In the genomic region with DNA sequence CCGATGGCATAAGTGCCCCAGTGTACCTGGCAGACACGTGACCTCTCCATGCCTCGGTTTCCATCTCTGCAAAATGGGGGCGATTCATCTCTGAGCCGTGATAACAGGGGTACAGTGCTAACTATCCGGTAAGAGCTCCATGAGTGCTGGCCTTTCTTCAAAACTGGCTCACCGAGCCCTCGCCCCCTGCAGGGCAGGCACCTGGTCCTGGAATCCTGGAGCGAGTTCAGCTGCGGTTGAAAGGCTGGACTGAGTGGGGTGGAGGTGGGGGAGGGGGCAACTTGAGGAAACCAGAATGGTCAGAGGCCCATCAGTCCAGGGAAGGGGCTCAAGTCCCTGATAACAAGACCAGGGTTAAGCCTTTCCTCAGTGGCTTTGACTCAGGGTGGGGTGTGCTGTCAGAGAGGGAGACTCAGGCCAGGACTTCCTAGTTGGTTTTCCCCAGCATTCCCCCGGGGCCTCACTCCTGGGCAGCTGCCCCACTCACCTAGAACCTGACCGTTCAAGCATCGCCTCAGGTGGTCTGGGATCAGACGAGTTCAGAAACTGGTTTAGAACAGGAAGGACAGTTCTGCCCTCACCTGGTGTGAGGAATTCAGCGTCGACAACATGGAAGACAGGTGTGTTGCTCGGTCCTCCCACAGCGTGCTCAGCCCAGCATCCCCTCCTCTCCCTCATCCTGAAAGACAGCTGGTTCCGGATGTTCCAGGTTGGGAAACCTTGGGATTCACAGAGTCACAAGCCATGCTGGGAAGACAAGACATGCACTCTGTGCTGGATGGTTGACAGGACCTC, we compare ENCODE assay signal across 9 mouse cellular contexts. TPM values are rescaled to one million over a fixed set of nuclear protein-coding genes. Genes with fewer than 3 reads are reported as not detected.
DNase-seq lines count a peak whose midpoint lies in the region; ATAC-seq and TF ChIP-seq lines count a peak whose summit lies in the region.
"Had no signal": no experiment of that assay in that cellular context is flagged by ENCODE, and none has a peak within 500 bp of the region (broad histone marks: within the 10 kb centered on the region; RNA-seq: fewer than 3 reads in every experiment).

No protein-coding gene starts in this region.

- peaks cover 30% of the 10 kb centered on the region for H3K4me1 ChIP-seq in megakaryocyte, embryonic 14.5 days
- H3K4me1 ChIP-seq in intestine, embryonic 16.5 days (ENCODE audit: control insufficient read depth, insufficient read depth, low read length), result peaks cover 2% of the 10 kb centered on the region; the same call in 1 of the 2 replicates
- 0 out of 2 replicates have a peak, but pooled peaks cover 7% of the 10 kb centered on the region for H3K4me1 ChIP-seq in stomach, embryonic 15.5 days

- intact Hi-C loops in gastrocnemius, adult 2 months (cut with DNase I), result no loop called here

- 24% methylated on average over 19 of the region's 19 CpGs for WGBS in intestine, embryonic 16.5 days
- 22% methylated on average over 19 of the region's 19 CpGs for WGBS in stomach, embryonic 15.5 days

- H3K4me3 ChIP-seq in megakaryocyte, embryonic 14.5 days (replicated peaks), result peak overlapping the region; percentile 83
- H3K4me3 ChIP-seq in intestine, embryonic 16.5 days (ENCODE audit: low read length), result peak overlapping the region; percentile 49
- peak overlapping the region; percentile 39 for H3K4me3 ChIP-seq in stomach, embryonic 15.5 days (replicated peaks)
- H3K4me3 ChIP-seq in gastrocnemius, adult 2 months, result no peak overlapping the region

- peak overlapping the region; percentile 92 for H3K4me2 ChIP-seq in intestine, embryonic 16.5 days (ENCODE audit: low read depth, low read length)
- peak overlapping the region; percentile 84 for H3K4me2 ChIP-seq in stomach, embryonic 15.5 days

- no peak for ATAC-seq in megakaryocyte, adult 5-6 weeks (ENCODE audit: poor library complexity, severe bottlenecking)
- ATAC-seq in intestine, embryonic 16.5 days, result no peak
- 0 out of 2 replicates have a peak, but pooled peaks have one; percentile 20 for ATAC-seq in stomach, embryonic 15.5 days (ENCODE audit: insufficient read depth, low FRiP score, low read depth)

- H3K27me3 ChIP-seq in megakaryocyte, embryonic 14.5 days (replicated peaks), result peaks cover 81% of the 10 kb centered on the region
- peaks cover 16% of the 10 kb centered on the region for H3K27me3 ChIP-seq in intestine, embryonic 16.5 days (replicated peaks; ENCODE audit: control insufficient read depth, insufficient read depth, low read length)
- peaks cover 21% of the 10 kb centered on the region for H3K27me3 ChIP-seq in stomach, embryonic 15.5 days (replicated peaks)

- DNase-seq in embryo, embryonic 9.5 days (ENCODE audit: extremely low spot score), result peak; percentile 24
- DNase-seq in embryo, embryonic 10.5 days (ENCODE audit: low spot score), result no peak
- no peak for DNase-seq in gastrocnemius, adult 2 months
- DNase-seq in layer of hippocampus, postnatal 25 days (ENCODE audit: extremely low spot score in 1 of 2, low spot score in 1 of 2), result no peak

- peak overlapping the region; percentile 46; the same call in 1 of the 2 replicates for H3K9ac ChIP-seq in intestine, embryonic 16.5 days (ENCODE audit: low read depth, low read length)
- no peak overlapping the region for H3K9ac ChIP-seq in stomach, embryonic 15.5 days

- no peak for TF ChIP-seq CTCF in gastrocnemius, adult 2 months (IDR thresholded peaks at IDR 0.05)

- no peak overlapping the region for H3K27ac ChIP-seq in intestine, embryonic 16.5 days (ENCODE audit: low read length)
- no peak overlapping the region for H3K27ac ChIP-seq in stomach, embryonic 15.5 days
- no peak overlapping the region for H3K27ac ChIP-seq in gastrocnemius, adult 2 months

- peaks cover 14% of the 10 kb centered on the region for H3K9me3 ChIP-seq in megakaryocyte, embryonic 14.5 days
- no peaks in the 10 kb centered on the region for H3K9me3 ChIP-seq in intestine, embryonic 16.5 days (ENCODE audit: control insufficient read depth, low read length)
- H3K9me3 ChIP-seq in stomach, embryonic 15.5 days, result no peaks in the 10 kb centered on the region

- no peaks in the 10 kb centered on the region for H3K36me3 ChIP-seq in megakaryocyte, embryonic 14.5 days (replicated peaks; ENCODE audit: low read length)
- no peaks in the 10 kb centered on the region for H3K36me3 ChIP-seq in intestine, embryonic 16.5 days (ENCODE audit: control insufficient read depth, insufficient read depth, low read length)
- H3K36me3 ChIP-seq in stomach, embryonic 15.5 days, result no peaks in the 10 kb centered on the region

RNA-seq across cellular contexts. Expression of gene Phactr3, which starts 1.0 kb away (rescaled TPM):
- polyA plus RNA-seq in megakaryocyte, embryonic 14.5 days (2012; ENCODE audit: insufficient read depth, low replicate concordance), result 1.2 and 2.3 TPM in 2 replicates
- 1.5 TPM in 1 of 2 replicates, not detected in the other for total RNA-seq in megakaryocyte, adult 5-6 weeks (2015)
- not detected in 2 replicates for total RNA-seq in megakaryocyte, adult 5-6 weeks (2017)
- polyA plus RNA-seq in intestine, embryonic 16.5 days (2015; fragmentation: Nextera tagmentation; extraction: Ambion mirVana), result 1.3 and 2.2 TPM in 2 replicates
- 2.3 and 2.8 TPM in 2 replicates for polyA plus RNA-seq in stomach, embryonic 15.5 days (2015; fragmentation: Nextera tagmentation; extraction: Ambion mirVana)
- under 1 TPM in 1 of 2 experiments, not detected in 1; 0.11 TPM for total RNA-seq in gastrocnemius, adult 2 months (2021)
- 100 to 1,000 TPM; 148 TPM for total RNA-seq in layer of hippocampus, postnatal 25 days (2021)
- total RNA-seq: hematopoietic stem cell, adult 5-6 weeks had no signal

RNA-seq across cellular contexts. Expression of gene Zfp931, which starts 41.5 kb away (rescaled TPM):
- polyA plus RNA-seq in megakaryocyte, embryonic 14.5 days (2012; ENCODE audit: insufficient read depth, low replicate concordance), result not detected in 2 replicates
- total RNA-seq in megakaryocyte, adult 5-6 weeks (2015), result 8.1 and 20.8 TPM in 2 replicates
- total RNA-seq in megakaryocyte, adult 5-6 weeks (2017), result 11.4 and 14.1 TPM in 2 replicates
- 15.1 and 16.2 TPM in 2 replicates for polyA plus RNA-seq in intestine, embryonic 16.5 days (2015; fragmentation: Nextera tagmentation; extraction: Ambion mirVana)
- 19.1 and 20.7 TPM in 2 replicates for polyA plus RNA-seq in stomach, embryonic 15.5 days (2015; fragmentation: Nextera tagmentation; extraction: Ambion mirVana)
- total RNA-seq in gastrocnemius, adult 2 months (2021), result 10 to 100 TPM in 1 of 2 experiments, 1 to 10 TPM in 1; 9.5 to 13.9 TPM
- 10 to 100 TPM; 26.5 to 27.4 TPM for total RNA-seq in layer of hippocampus, postnatal 25 days (2021)

Comparison
In these comparisons a context has a peak if more than half of its experiments do, and no peak if none do; other contexts are left out.
1. RNA of gene Phactr3, which starts 1.0 kb away (total RNA-seq): 148 TPM in layer of hippocampus, postnatal 25 days; 0.11 TPM in gastrocnemius, adult 2 months and 1.5 TPM in megakaryocyte, adult 5-6 weeks; every median in the first group is over 10 times any median in the second.